Mouse (Mus musculus) myocyte (in vitro differentiated cells): ENCODE results near the gene Ripor2. TPM values are rescaled to one million over a fixed set of nuclear protein-coding genes. Genes with fewer than 3 reads are reported as not detected.

Source experiments
- H3K27me3 ChIP-seq: one replicate; pipeline ENCODE4 v1.6.1; 2011; ENCODE audit not compliant: control insufficient read depth, insufficient read depth, insufficient read length
- H3K36me3 ChIP-seq: one replicate; pipeline ENCODE4 v1.6.1; 2011; ENCODE audit not compliant: control insufficient read depth, insufficient read depth
- H3K4me2 ChIP-seq: one replicate; pipeline ENCODE4 v1.6.1; 2011; ENCODE audit warnings: low read depth, control low read depth
- H3K4me3 ChIP-seq: one replicate; pipeline ENCODE4 v1.5.1; 2011; ENCODE audit warnings: mild to moderate bottlenecking, control low read depth, moderate library complexity
- H3K79me2 ChIP-seq: one replicate; pipeline ENCODE4 v1.6.1; 2011; ENCODE audit not compliant: control insufficient read depth, insufficient read depth
- H3ac ChIP-seq: one replicate; pipeline ENCODE4 v1.6.1; 2011; ENCODE audit not compliant: control insufficient read depth, insufficient read length
- CEBPB ChIP-seq: IDR thresholded peaks from 2 replicates; pipeline ENCODE4 v1.6.1; 2011; ENCODE audit warnings: mild to moderate bottlenecking, moderate library complexity; ENCODE audit not compliant: poor library complexity, insufficient read depth, severe bottlenecking
- E2F4 ChIP-seq: IDR thresholded peaks from one replicate; pipeline ENCODE4 v1.6.1; 2011; ENCODE audit warnings: mild to moderate bottlenecking, control low read depth, moderate library complexity; ENCODE audit not compliant: insufficient read depth
- MAX ChIP-seq: IDR thresholded peaks from one replicate; pipeline ENCODE4 v1.6.1; 2011; ENCODE audit warnings: low read depth, mild to moderate bottlenecking, control low read depth
- MYOD1 ChIP-seq, 3 experiments: IDR thresholded peaks; one replicate each; pipeline ENCODE4 v1.6.1; 2011; ENCODE audit warnings: control low read depth in 2 of 3, low read depth in 2 of 3, mild to moderate bottlenecking in 2 of 3, moderate library complexity in 1 of 3; ENCODE audit not compliant: insufficient read length in 2 of 3, control insufficient read depth in 1 of 3
- MYOG ChIP-seq, 3 experiments: IDR thresholded peaks; one replicate each; pipeline ENCODE4 v1.6.1; 2011; ENCODE audit warnings: control low read depth in 2 of 3, low read depth in 2 of 3, mild to moderate bottlenecking in 2 of 3; ENCODE audit not compliant: insufficient read length in 2 of 3, control insufficient read depth in 1 of 3, insufficient read depth in 1 of 3
- POLR2A ChIP-seq: IDR thresholded peaks from one replicate; pipeline ENCODE4 v1.6.1; 2011; ENCODE audit warnings: low read depth, mild to moderate bottlenecking, control low read depth, moderate library complexity; ENCODE audit not compliant: insufficient read length
- POLR2AphosphoS2 ChIP-seq: IDR thresholded peaks from one replicate; pipeline ENCODE4 v1.6.1; 2011; ENCODE audit warnings: low read depth, control low read depth; ENCODE audit not compliant: insufficient read length
- REST ChIP-seq: IDR thresholded peaks from one replicate; pipeline ENCODE4 v1.6.1; 2011; ENCODE audit warnings: mild to moderate bottlenecking, control low read depth, moderate library complexity; ENCODE audit not compliant: insufficient read depth, insufficient read length
- SRF ChIP-seq: IDR thresholded peaks from one replicate; pipeline ENCODE4 v1.6.1; 2011; ENCODE audit warnings: low read depth; ENCODE audit not compliant: control insufficient read depth, insufficient read length
- TCF12 ChIP-seq: IDR thresholded peaks from one replicate; pipeline ENCODE4 v1.6.1; 2011; ENCODE audit warnings: mild to moderate bottlenecking, control low read depth; ENCODE audit not compliant: poor library complexity, insufficient read depth, severe bottlenecking
- TCF3 ChIP-seq: IDR thresholded peaks from one replicate; pipeline ENCODE4 v1.6.1; 2011; ENCODE audit warnings: low read depth, control low read depth; ENCODE audit not compliant: insufficient read length
- USF1 ChIP-seq: IDR thresholded peaks from one replicate; pipeline ENCODE4 v1.6.1; 2011; ENCODE audit warnings: low read depth, mild to moderate bottlenecking, control low read depth, moderate library complexity
- polyA plus RNA-seq: library from polyadenylated mRNA; unstranded; fragments of >200 nt; fragmentation: generic; extraction: Trizol; gene quantifications from one replicate; pipeline ENCODE4 v1.2.1, GENCODE M21; 2012; ENCODE audit warnings: missing spikeins

Gene Ripor2
- polyA plus RNA-seq, 1 experiment, result 1.3 TPM

- Histone ChIP-seq H3K27me3 (no peaks in the 10 kb centered on the region), H3ac (no peak overlapping the region), H3K79me2 (no peaks in the 10 kb centered on the region), H3K36me3 (no peaks in the 10 kb centered on the region), H3K4me2 (no peak overlapping the region), H3K4me3 (no peak overlapping the region)
- TF ChIP-seq E2F4 (no peak), MYOG (IDR thresholded peaks at IDR 0.05; ENCODE audit: control insufficient read depth in 1 of 3, insufficient read depth in 1 of 3, insufficient read length in 2 of 3, low read depth in 2 of 3) (no peak), REST (no peak), MAX (no peak), SRF (no peak), CEBPB (no peak), MYOD1 (IDR thresholded peaks at IDR 0.05; ENCODE audit: control insufficient read depth in 1 of 3, insufficient read length in 2 of 3, low read depth in 2 of 3) (no peak), USF1 (no peak)
Measured at GRCm38 (mm10) chr13:24776146-24776844, 194.3 kb downstream of the Ripor2 start.

DNA sequence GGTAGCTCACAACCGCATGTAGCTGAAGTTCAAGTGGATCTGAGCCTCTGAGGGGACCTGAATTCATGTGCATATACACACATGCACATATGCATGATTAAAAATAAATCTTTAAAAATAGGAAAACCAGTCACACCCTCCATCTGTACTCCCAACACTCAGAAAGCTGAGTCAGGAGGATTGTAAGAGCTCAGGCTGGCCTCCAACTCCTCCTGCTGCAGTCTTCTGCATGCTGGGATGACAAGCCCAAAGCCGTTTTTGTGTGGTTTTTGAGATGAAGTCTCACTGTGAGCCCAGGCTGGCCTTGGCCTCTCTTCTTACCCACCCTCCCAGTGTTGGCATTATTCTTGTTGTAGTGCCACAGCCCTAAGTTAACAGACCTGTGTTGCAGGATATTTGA, 196.0 kb downstream of the Ripor2 start:
- Histone ChIP-seq H3K4me3 (no peak overlapping the region), H3K4me2 (no peak overlapping the region), H3K36me3 (no peaks in the 10 kb centered on the region), H3K79me2 (no peaks in the 10 kb centered on the region), H3K27me3 (no peaks in the 10 kb centered on the region), H3ac (no peak overlapping the region)
- TF ChIP-seq POLR2AphosphoS2 (no peak), SRF (no peak), CEBPB (no peak), REST (no peak), TCF3 (no peak), USF1 (no peak), MYOD1 (IDR thresholded peaks at IDR 0.05; ENCODE audit: control insufficient read depth in 1 of 3, insufficient read length in 2 of 3, low read depth in 2 of 3) (no peak), TCF12 (no peak), MYOG (IDR thresholded peaks at IDR 0.05; ENCODE audit: control insufficient read depth in 1 of 3, insufficient read depth in 1 of 3, insufficient read length in 2 of 3, low read depth in 2 of 3) (no peak), E2F4 (no peak), MAX (no peak), POLR2A (no peak)

DNA sequence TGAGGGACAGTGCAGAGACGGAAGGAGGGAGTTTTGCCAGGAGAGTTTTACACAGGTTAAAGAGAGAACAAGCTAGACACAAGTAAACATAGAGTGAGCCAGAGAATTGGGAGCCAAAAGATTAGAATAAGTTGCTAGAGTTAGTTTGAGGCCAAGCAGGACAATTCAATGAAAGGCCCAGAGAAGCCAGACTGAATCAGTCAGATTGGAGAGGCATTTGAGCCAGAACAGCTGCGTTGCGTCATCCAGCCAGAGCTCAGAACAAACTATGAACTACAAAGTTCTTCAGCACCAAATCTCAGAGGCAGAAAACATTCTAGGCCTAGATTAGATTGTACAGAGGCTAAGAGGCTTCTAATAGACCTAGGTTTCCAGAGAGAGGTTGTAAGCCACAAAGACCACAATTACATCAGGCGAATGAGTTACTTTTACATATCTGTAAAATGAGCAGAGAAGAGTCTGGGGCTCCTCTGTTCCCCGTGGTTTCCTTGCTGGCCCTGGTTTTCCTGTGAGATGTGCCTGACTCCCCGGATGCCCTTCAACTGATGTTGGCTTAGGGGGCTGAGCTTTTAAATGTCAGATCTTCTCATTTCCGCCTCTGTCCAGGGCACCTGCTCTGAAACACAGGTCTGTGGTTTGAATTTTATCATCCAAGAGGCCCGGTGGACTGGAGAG, 196.9 kb downstream of the Ripor2 start:
- Histone ChIP-seq H3K79me2 (no peaks in the 10 kb centered on the region), H3ac (no peak overlapping the region), H3K4me3 (no peak overlapping the region), H3K36me3 (no peaks in the 10 kb centered on the region), H3K27me3 (no peaks in the 10 kb centered on the region), H3K4me2 (no peak overlapping the region)
- no peak for TF ChIP-seq POLR2AphosphoS2
- TF ChIP-seq MYOD1 (IDR thresholded peaks at IDR 0.05; ENCODE audit: control insufficient read depth in 1 of 3, insufficient read length in 2 of 3, low read depth in 2 of 3), result peak in 1 of 3 experiments; percentile 32
- TF ChIP-seq MYOG (IDR thresholded peaks at IDR 0.05; ENCODE audit: control insufficient read depth in 1 of 3, insufficient read depth in 1 of 3, insufficient read length in 2 of 3, low read depth in 2 of 3), result peak in 2 of 3 experiments; percentile 22 to 31
- peak; percentile 71; the same call in 1 of the 2 replicates for TF ChIP-seq CEBPB
- TF ChIP-seq SRF, result no peak

DNA sequence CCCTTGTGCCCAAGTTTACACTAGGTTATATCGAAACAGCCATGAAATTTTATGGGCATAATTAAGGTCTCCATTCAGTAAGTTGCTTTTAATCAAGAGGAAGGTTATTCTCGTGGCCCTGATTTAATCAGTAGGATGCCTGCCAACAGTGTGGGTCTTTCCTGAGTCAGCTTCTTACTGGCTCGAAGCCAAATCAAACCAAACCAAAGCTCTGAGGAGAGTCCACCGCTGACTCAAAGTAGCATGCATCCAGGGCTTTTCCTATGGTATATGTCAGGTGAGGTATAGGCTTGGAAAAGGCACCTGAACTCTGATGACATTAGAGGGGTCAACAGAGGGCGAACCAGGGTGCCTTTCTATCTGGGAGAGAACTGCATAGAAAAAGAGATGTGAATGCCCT, 199.9 kb downstream of the Ripor2 start:
- no peak overlapping the region for H3K4me2 ChIP-seq
- no peak overlapping the region for H3K4me3 ChIP-seq
- no peaks in the 10 kb centered on the region for H3K36me3 ChIP-seq
- H3ac ChIP-seq, result no peak overlapping the region
- H3K79me2 ChIP-seq, result no peaks in the 10 kb centered on the region
- TF ChIP-seq POLR2A (no peak), SRF (no peak), POLR2AphosphoS2 (no peak), E2F4 (no peak), USF1 (no peak), CEBPB (no peak), TCF3 (no peak), MAX (no peak), MYOG (IDR thresholded peaks at IDR 0.05; ENCODE audit: control insufficient read depth in 1 of 3, insufficient read depth in 1 of 3, insufficient read length in 2 of 3, low read depth in 2 of 3) (no peak), REST (no peak)
- H3K27me3 ChIP-seq, result no peaks in the 10 kb centered on the region

Other genes with a start within 250 kb of the Ripor2 start
- gene Armh2, start 159.0 kb downstream of the Ripor2 start, polyA plus RNA-seq, result 0.07 TPM
- 10.8 TPM for gene Gmnn, start 179.7 kb downstream of the Ripor2 start, polyA plus RNA-seq
- 27.3 TPM for gene BC005537, start 219.5 kb downstream of the Ripor2 start, polyA plus RNA-seq
- gene Acot13, start 249.4 kb downstream of the Ripor2 start, polyA plus RNA-seq, result 67.1 TPM
- 5.4 TPM for gene Tdp2, start 249.5 kb downstream of the Ripor2 start, polyA plus RNA-seq